ENCODE assay signal across 26 mouse cellular contexts in genomic region chr3:84208917-84209513, GRCm38 (mm10). TPM values are rescaled to one million over a fixed set of nuclear protein-coding genes. Genes with fewer than 3 reads are reported as not detected.
A peak's percentile ranks its signal among the peaks of the same experiment; 100 is the strongest.
DNase-seq lines count a peak whose midpoint lies in the region; ATAC-seq and TF ChIP-seq lines count a peak whose summit lies in the region.
"Had no signal": no experiment of that assay in that cellular context is flagged by ENCODE, and none has a peak within 500 bp of the region (broad histone marks: within the 10 kb centered on the region; RNA-seq: fewer than 3 reads in every experiment).

No protein-coding gene starts in this region.

- TF ChIP-seq POLR2A in heart, adult 2 months (IDR thresholded peaks at IDR 0.05; ENCODE audit: insufficient read depth, low read depth, low read length) = no peak

- WGBS in heart, adult 2 months = 81% methylated on average over 7 of the region's 7 CpGs
- 92% methylated on average over 7 of the region's 7 CpGs for WGBS in midbrain, embryonic 13.5 days
- 84% methylated on average over 7 of the region's 7 CpGs for WGBS in midbrain, embryonic 15.5 days
- 58% methylated on average over 7 of the region's 7 CpGs for WGBS in embryonic facial prominence, embryonic 15.5 days

- no peaks in the 10 kb centered on the region for H3K36me3 ChIP-seq in heart, adult 2 months (ENCODE audit: control insufficient read depth, insufficient read depth, low read length)
- peaks cover 55% of the 10 kb centered on the region for H3K36me3 ChIP-seq in midbrain, embryonic 13.5 days
- H3K36me3 ChIP-seq in midbrain, embryonic 15.5 days (replicated peaks) = peaks cover 19% of the 10 kb centered on the region
- peaks cover 5% of the 10 kb centered on the region; the same call in 1 of the 2 replicates for H3K36me3 ChIP-seq in embryonic facial prominence, embryonic 15.5 days
- H3K36me3 ChIP-seq: heart, embryonic 12.5 days; lung, embryonic 15.5 days had no signal

- intact Hi-C loops in heart, adult 2 months (cut with DNase I) = no loop called here

- H3K9ac ChIP-seq in heart, adult 2 months (ENCODE audit: low read depth, low read length) = no peak overlapping the region
- H3K9ac ChIP-seq in midbrain, embryonic 13.5 days (replicated peaks) = no peak overlapping the region
- H3K9ac ChIP-seq in midbrain, embryonic 15.5 days = no peak overlapping the region
- H3K9ac ChIP-seq in embryonic facial prominence, embryonic 15.5 days = no peak overlapping the region
- H3K9ac ChIP-seq: forebrain, embryonic 13.5 days; heart, embryonic 12.5 days; liver, embryonic 14.5 days; lung, embryonic 15.5 days had no signal

- no peak overlapping the region for H3K4me3 ChIP-seq in heart, adult 2 months
- no peak overlapping the region for H3K4me3 ChIP-seq in midbrain, embryonic 13.5 days (replicated peaks)
- no peak overlapping the region for H3K4me3 ChIP-seq in midbrain, embryonic 15.5 days
- no peak overlapping the region for H3K4me3 ChIP-seq in embryonic facial prominence, embryonic 15.5 days (replicated peaks)
- H3K4me3 ChIP-seq: forebrain, embryonic 13.5 days; heart, embryonic 12.5 days; lung, embryonic 15.5 days; midbrain, embryonic 10.5 days had no signal

- DNase-seq in heart, adult 11 months = peak; percentile 64
- no peak for DNase-seq in heart, adult 2 months
- DNase-seq in cerebellum, adult 11-12 months = no peak
- DNase-seq in thymus, postnatal 14 days = no peak
- DNase-seq: B cell, adult 2 months; cerebellum, adult 9-11 months; heart, postnatal 14 days; kidney, adult 2 months; kidney, postnatal 10 days; left cerebral cortex, postnatal 4 days; thymus, postnatal 36 days had no signal

- no peak overlapping the region for H3K4me2 ChIP-seq in midbrain, embryonic 13.5 days (replicated peaks)
- H3K4me2 ChIP-seq in midbrain, embryonic 15.5 days = no peak overlapping the region
- H3K4me2 ChIP-seq in embryonic facial prominence, embryonic 15.5 days (replicated peaks) = no peak overlapping the region
- H3K4me2 ChIP-seq: forebrain, embryonic 13.5 days; heart, embryonic 12.5 days; lung, embryonic 15.5 days had no signal

- no peaks in the 10 kb centered on the region for H3K4me1 ChIP-seq in heart, adult 2 months (ENCODE audit: control insufficient read depth, insufficient read depth, low read length)
- H3K4me1 ChIP-seq in midbrain, embryonic 13.5 days (replicated peaks) = peaks cover 42% of the 10 kb centered on the region
- H3K4me1 ChIP-seq in midbrain, embryonic 15.5 days = peaks cover 29% of the 10 kb centered on the region
- H3K4me1 ChIP-seq in embryonic facial prominence, embryonic 15.5 days = peaks cover 4% of the 10 kb centered on the region; the same call in 1 of the 2 replicates
- H3K4me1 ChIP-seq: heart, embryonic 12.5 days; lung, embryonic 15.5 days had no signal

- H3K27me3 ChIP-seq in heart, adult 2 months (ENCODE audit: control insufficient read depth, insufficient read depth, low read length) = no peaks in the 10 kb centered on the region
- no peaks in the 10 kb centered on the region for H3K27me3 ChIP-seq in midbrain, embryonic 13.5 days
- H3K27me3 ChIP-seq in midbrain, embryonic 15.5 days (replicated peaks) = no peaks in the 10 kb centered on the region
- H3K27me3 ChIP-seq in embryonic facial prominence, embryonic 15.5 days = no peaks in the 10 kb centered on the region
- H3K27me3 ChIP-seq: forebrain, embryonic 13.5 days; heart, embryonic 12.5 days; lung, embryonic 15.5 days had no signal

- ATAC-seq in midbrain, embryonic 13.5 days = no peak
- ATAC-seq in midbrain, embryonic 15.5 days (replicated peaks) = no peak
- peak; percentile 75 for ATAC-seq in embryonic facial prominence, embryonic 15.5 days (ENCODE audit: insufficient number of reproducible peaks, low FRiP score, low TSS enrichment, low read depth)
- ATAC-seq: forebrain, embryonic 13.5 days; hindbrain, postnatal 0 days had no signal

- TF ChIP-seq CTCF in heart, adult 2 months (IDR thresholded peaks at IDR 0.05) = no peak

- no peaks in the 10 kb centered on the region for H3K9me3 ChIP-seq in midbrain, embryonic 13.5 days
- H3K9me3 ChIP-seq in midbrain, embryonic 15.5 days = no peaks in the 10 kb centered on the region
- H3K9me3 ChIP-seq in embryonic facial prominence, embryonic 15.5 days (replicated peaks) = no peaks in the 10 kb centered on the region
- H3K9me3 ChIP-seq: forebrain, embryonic 13.5 days; heart, embryonic 12.5 days; lung, embryonic 15.5 days; midbrain, embryonic 10.5 days had no signal

- H3K79me2 ChIP-seq in heart, adult 2 months (replicated peaks; ENCODE audit: control insufficient read depth, insufficient read depth, low read length) = no peaks in the 10 kb centered on the region

- TF ChIP-seq EP300 in heart, adult 2 months (IDR thresholded peaks at IDR 0.05; ENCODE audit: insufficient read depth, low read depth, low read length) = no peak

- H3K27ac ChIP-seq in heart, adult 2 months = no peak overlapping the region
- H3K27ac ChIP-seq in midbrain, embryonic 13.5 days = peak overlapping the region; percentile 36; the same call in 1 of the 2 replicates
- no peak overlapping the region for H3K27ac ChIP-seq in midbrain, embryonic 15.5 days
- H3K27ac ChIP-seq in embryonic facial prominence, embryonic 15.5 days (replicated peaks) = no peak overlapping the region
- H3K27ac ChIP-seq: forebrain, embryonic 13.5 days; hindbrain, postnatal 0 days; liver, embryonic 14.5 days; lung, embryonic 15.5 days; macrophage; midbrain, embryonic 10.5 days; stomach, postnatal 0 days had no signal

RNA-seq across cellular contexts. Expression of gene Gm6525, which starts 35.1 kb away (rescaled TPM):
- not detected for total RNA-seq in heart, adult 2 months (2021)
- not detected in 2 replicates for polyA plus RNA-seq in heart, adult 2 months (2012; rRNA removed)
- polyA plus RNA-seq in midbrain, embryonic 13.5 days (2015; fragmentation: Nextera tagmentation; extraction: Ambion mirVana) = 3.8 and 4.3 TPM in 2 replicates
- 2.0 and 2.5 TPM in 2 replicates for polyA plus RNA-seq in midbrain, embryonic 15.5 days (2015; fragmentation: Nextera tagmentation; extraction: Ambion mirVana)
- 1.6 and 1.7 TPM in 2 replicates for polyA plus RNA-seq in embryonic facial prominence, embryonic 15.5 days (2015; fragmentation: Nextera tagmentation; extraction: Ambion mirVana)
- total RNA-seq: heart, postnatal 14 days; hindbrain, postnatal 0 days; layer of hippocampus, adult 18-20 months; left cerebral cortex, postnatal 4 days; monocyte, adult 5-6 weeks had no signal
- polyA plus RNA-seq: adrenal gland, adult 2 months; gonadal fat pad, adult 2 months; heart, embryonic 12.5 days; kidney, adult 2 months; macrophage had no signal

RNA-seq across cellular contexts. Expression of gene Mnd1, which starts 53.4 kb away (rescaled TPM):
- 1 to 10 TPM; 2.0 to 3.0 TPM for total RNA-seq in heart, adult 2 months (2021)
- polyA plus RNA-seq in heart, adult 2 months (2012; rRNA removed) = 0.18 and 0.35 TPM in 2 replicates
- 2.7 and 3.3 TPM in 2 replicates for polyA plus RNA-seq in midbrain, embryonic 13.5 days (2015; fragmentation: Nextera tagmentation; extraction: Ambion mirVana)
- polyA plus RNA-seq in midbrain, embryonic 15.5 days (2015; fragmentation: Nextera tagmentation; extraction: Ambion mirVana) = 1.6 and 1.8 TPM in 2 replicates
- polyA plus RNA-seq in embryonic facial prominence, embryonic 15.5 days (2015; fragmentation: Nextera tagmentation; extraction: Ambion mirVana) = 13.1 and 13.2 TPM in 2 replicates
